Mouse (Mus musculus): ENCODE results near the gene Lyg1. TPM values are rescaled to one million over a fixed set of nuclear protein-coding genes. Genes with fewer than 3 reads are reported as not detected.
"Not testable (repeated sequence)": the region's sequence is repeated elsewhere in the genome, so short reads cannot be mapped to it uniquely, and the experiment has no call there.

The Lyg1 gene
- polyA plus RNA-seq, 1 experiment from 2014 or later, result not detected

GRCm38 (mm10) chr1:37985764-37986323, 28.3 kb upstream of the Lyg1 start:
- DNase-seq (no peak), ATAC-seq (ENCODE audit: low read depth) (no peak)
- WGBS (ENCODE audit: insufficient replicate concordance), result 76% methylated on average over 9 of the region's 9 CpGs
- Histone ChIP-seq H3K9ac (no peak overlapping the region), H3K4me1 (replicated peaks) (no peaks in the 10 kb centered on the region), H3K4me2 (no peak overlapping the region), H3K27me3 (no peaks in the 10 kb centered on the region), H3K4me3 (replicated peaks) (no peak overlapping the region), H3K27ac (no peak overlapping the region), H3K9me3 (replicated peaks) (no peaks in the 10 kb centered on the region), H3K36me3 (peaks cover 57% of the 10 kb centered on the region)

GRCm38 (mm10) chr1:37984326-37984725, 26.8 kb upstream of the Lyg1 start:
- ATAC-seq (ENCODE audit: low read depth), result no peak
- WGBS (ENCODE audit: insufficient replicate concordance), result 90% methylated on average over 1 of the region's 1 CpGs
- Histone ChIP-seq H3K9ac (no peak overlapping the region), H3K4me3 (replicated peaks) (no peak overlapping the region), H3K27me3 (no peaks in the 10 kb centered on the region), H3K9me3 (replicated peaks) (no peaks in the 10 kb centered on the region), H3K4me2 (no peak overlapping the region), H3K36me3 (peaks cover 42% of the 10 kb centered on the region), H3K27ac (no peak overlapping the region), H3K4me1 (replicated peaks) (no peaks in the 10 kb centered on the region)
- no peak for DNase-seq

- DNase-seq (no peak), ATAC-seq (ENCODE audit: low read depth) (no peak)
- WGBS (ENCODE audit: insufficient replicate concordance), result 74% methylated on average over 7 of the region's 7 CpGs
- Histone ChIP-seq H3K27ac (no peak overlapping the region), H3K36me3 (no peaks in the 10 kb centered on the region), H3K9ac (no peak overlapping the region), H3K4me3 (replicated peaks) (no peak overlapping the region), H3K4me1 (replicated peaks) (no peaks in the 10 kb centered on the region), H3K9me3 (replicated peaks) (no peaks in the 10 kb centered on the region), H3K27me3 (no peaks in the 10 kb centered on the region), H3K4me2 (no peak overlapping the region)
Measured at GRCm38 (mm10) chr1:37977303-37977702, 19.7 kb upstream of the Lyg1 start.

- not testable (repeated sequence) for H3K27me3 ChIP-seq; H3K27ac ChIP-seq; H3K4me2 ChIP-seq; H3K9ac ChIP-seq; H3K4me1 ChIP-seq (replicated peaks); H3K36me3 ChIP-seq; DNase-seq; ATAC-seq (ENCODE audit: low read depth); H3K9me3 ChIP-seq (replicated peaks); H3K4me3 ChIP-seq (replicated peaks)
- WGBS (ENCODE audit: insufficient replicate concordance), result 65% methylated on average over 9 of the region's 9 CpGs
Measured at GRCm38 (mm10) chr1:37976666-37977065, 19.1 kb upstream of the Lyg1 start.

GRCm38 (mm10) chr1:37971520-37971919, 14.0 kb upstream of the Lyg1 start:
- Histone ChIP-seq H3K36me3 (no peaks in the 10 kb centered on the region), H3K27ac (no peak overlapping the region), H3K4me3 (replicated peaks) (no peak overlapping the region), H3K9ac (no peak overlapping the region), H3K27me3 (no peaks in the 10 kb centered on the region), H3K4me2 (no peak overlapping the region), H3K9me3 (replicated peaks) (no peaks in the 10 kb centered on the region), H3K4me1 (replicated peaks) (no peaks in the 10 kb centered on the region)
- WGBS (ENCODE audit: insufficient replicate concordance), result 36% methylated on average over 4 of the region's 4 CpGs
- no peak for DNase-seq
- ATAC-seq (ENCODE audit: low read depth), result no peak

- no peak overlapping the region for H3K9ac ChIP-seq
- WGBS (ENCODE audit: insufficient replicate concordance), result 69% methylated on average over 6 of the region's 6 CpGs
Measured at GRCm38 (mm10) chr1:37968746-37969145, 11.2 kb upstream of the Lyg1 start.

GRCm38 (mm10) chr1:37965571-37965970, 8.0 kb upstream of the Lyg1 start:
- no peaks in the 10 kb centered on the region for H3K4me1 ChIP-seq (replicated peaks)
- no peak overlapping the region for H3K27ac ChIP-seq
- no peaks in the 10 kb centered on the region for H3K9me3 ChIP-seq (replicated peaks)
- DNase-seq (no peak), ATAC-seq (ENCODE audit: low read depth) (no peak)
- H3K27me3 ChIP-seq, result no peaks in the 10 kb centered on the region
- H3K4me2 ChIP-seq, result no peak overlapping the region
- WGBS (ENCODE audit: insufficient replicate concordance), result 62% methylated on average over 10 of the region's 10 CpGs
- H3K4me3 ChIP-seq (replicated peaks), result no peak overlapping the region
- no peaks in the 10 kb centered on the region for H3K36me3 ChIP-seq
- H3K9ac ChIP-seq, result no peak overlapping the region

More at GRCm38 (mm10) chr1:37968746-37969145, 11.2 kb upstream of the Lyg1 start:
- H3K36me3 ChIP-seq, result no peaks in the 10 kb centered on the region
- DNase-seq, result no peak
- no peaks in the 10 kb centered on the region for H3K27me3 ChIP-seq
- no peaks in the 10 kb centered on the region for H3K4me1 ChIP-seq (replicated peaks)
- no peak overlapping the region for H3K27ac ChIP-seq
- no peak overlapping the region for H3K4me2 ChIP-seq
- H3K9me3 ChIP-seq (replicated peaks), result no peaks in the 10 kb centered on the region
- ATAC-seq (ENCODE audit: low read depth), result no peak
- no peak overlapping the region for H3K4me3 ChIP-seq (replicated peaks)

- no peak overlapping the region for H3K4me3 ChIP-seq (replicated peaks)
- no peak overlapping the region for H3K9ac ChIP-seq
- H3K36me3 ChIP-seq, result no peaks in the 10 kb centered on the region
- no peak overlapping the region for H3K4me2 ChIP-seq
- no peak for DNase-seq
- H3K27me3 ChIP-seq, result no peaks in the 10 kb centered on the region
- WGBS (ENCODE audit: insufficient replicate concordance), result 65% methylated on average over 5 of the region's 5 CpGs
- no peak overlapping the region for H3K27ac ChIP-seq
- no peaks in the 10 kb centered on the region for H3K9me3 ChIP-seq (replicated peaks)
- ATAC-seq (ENCODE audit: low read depth), result no peak
- H3K4me1 ChIP-seq (replicated peaks), result no peaks in the 10 kb centered on the region
Measured at GRCm38 (mm10) chr1:37959486-37959885, 1.9 kb upstream of the Lyg1 start.

- Histone ChIP-seq H3K9me3 (replicated peaks) (no peaks in the 10 kb centered on the region), H3K4me2 (no peak overlapping the region), H3K27ac (no peak overlapping the region), H3K27me3 (no peaks in the 10 kb centered on the region), H3K4me1 (replicated peaks) (no peaks in the 10 kb centered on the region), H3K4me3 (replicated peaks) (no peak overlapping the region), H3K36me3 (no peaks in the 10 kb centered on the region), H3K9ac (no peak overlapping the region)
- no peak for ATAC-seq (ENCODE audit: low read depth)
- WGBS (ENCODE audit: insufficient replicate concordance), result 44% methylated on average over 2 of the region's 2 CpGs
- DNase-seq, result no peak
Measured at GRCm38 (mm10) chr1:37958516-37958915, 957 bp upstream of the Lyg1 start.

- Histone ChIP-seq H3K4me2 (no peak overlapping the region), H3K9ac (no peak overlapping the region), H3K9me3 (replicated peaks) (no peaks in the 10 kb centered on the region), H3K27ac (no peak overlapping the region), H3K4me1 (replicated peaks) (no peaks in the 10 kb centered on the region), H3K36me3 (no peaks in the 10 kb centered on the region), H3K27me3 (no peaks in the 10 kb centered on the region), H3K4me3 (replicated peaks) (no peak overlapping the region)
- DNase-seq (no peak), ATAC-seq (ENCODE audit: low read depth) (no peak)
- WGBS (ENCODE audit: insufficient replicate concordance), result 14% methylated on average over 3 of the region's 3 CpGs
Measured at GRCm38 (mm10) chr1:37956690-37957431, 698 bp downstream of the Lyg1 start.

GRCm38 (mm10) chr1:37955251-37955650, 2.3 kb downstream of the Lyg1 start:
- Histone ChIP-seq H3K4me2 (no peak overlapping the region), H3K27ac (no peak overlapping the region), H3K4me1 (replicated peaks) (no peaks in the 10 kb centered on the region), H3K36me3 (no peaks in the 10 kb centered on the region), H3K9ac (no peak overlapping the region), H3K27me3 (no peaks in the 10 kb centered on the region), H3K9me3 (replicated peaks) (no peaks in the 10 kb centered on the region), H3K4me3 (replicated peaks) (no peak overlapping the region)
- WGBS (ENCODE audit: insufficient replicate concordance), result 75% methylated on average over 2 of the region's 2 CpGs
- DNase-seq (no peak), ATAC-seq (ENCODE audit: low read depth) (no peak)

GRCm38 (mm10) chr1:37954786-37955185, 2.8 kb downstream of the Lyg1 start:
- 57% methylated on average over 7 of the region's 7 CpGs for WGBS (ENCODE audit: insufficient replicate concordance)
- no peaks in the 10 kb centered on the region for H3K9me3 ChIP-seq (replicated peaks)

More at GRCm38 (mm10) chr1:37954786-37955185, 2.8 kb downstream of the Lyg1 start:
- H3K27ac ChIP-seq, result no peak overlapping the region
- no peak overlapping the region for H3K4me2 ChIP-seq
- no peaks in the 10 kb centered on the region for H3K27me3 ChIP-seq
- H3K4me3 ChIP-seq (replicated peaks), result no peak overlapping the region
- H3K36me3 ChIP-seq, result no peaks in the 10 kb centered on the region
- no peaks in the 10 kb centered on the region for H3K4me1 ChIP-seq (replicated peaks)
- no peak overlapping the region for H3K9ac ChIP-seq
- DNase-seq, result no peak
- ATAC-seq (ENCODE audit: low read depth), result no peak
